Mouse (Mus musculus) ZHBTc4 (cell line): ENCODE measurements around the gene Slfn2.
"Not testable (repeated sequence)": the region's sequence is repeated elsewhere in the genome, so short reads cannot be mapped to it uniquely, and the experiment has no call there.

Experiments used
- DNase-seq: peaks from one replicate; pipeline ENCODE4 v3.0.0-alpha.2; 2011; ENCODE audit warnings: low read depth, low spot score

The Slfn2 gene

GRCm38 (mm10) chr11:83064946-83065345 lies at the start of gene Slfn2:
Slfn2 (plus strand) TSS chr11:83065112.
- no peak for DNase-seq

GRCm38 (mm10) chr11:83016093-83016492 lies 48.8 kb upstream of the Slfn2 start:
- DNase-seq: no peak

GRCm38 (mm10) chr11:83019561-83020519 lies 45.1 kb upstream of the Slfn2 start:
- peak; percentile 12 for DNase-seq

GRCm38 (mm10) chr11:83020621-83021020 lies 44.3 kb upstream of the Slfn2 start, which contains the start of gene Slfn8:
Slfn8 (minus strand) TSS chr11:83020810.
- DNase-seq: no peak

GRCm38 (mm10) chr11:83038686-83039085 lies 26.2 kb upstream of the Slfn2 start:
- not testable (repeated sequence) for DNase-seq

GRCm38 (mm10) chr11:83039156-83039555 lies 25.8 kb upstream of the Slfn2 start:
- DNase-seq: no peak

- no peak for DNase-seq
Observed at GRCm38 (mm10) chr11:83039796-83040195, 25.1 kb upstream of the Slfn2 start.

- DNase-seq: peak; percentile 63
Observed at GRCm38 (mm10) chr11:83040325-83040724, 24.6 kb upstream of the Slfn2 start.

- DNase-seq: no peak
Observed at GRCm38 (mm10) chr11:83041000-83041399, 23.9 kb upstream of the Slfn2 start.

GRCm38 (mm10) chr11:83043891-83044290 lies 21.0 kb upstream of the Slfn2 start:
- DNase-seq: no peak

GRCm38 (mm10) chr11:83045642-83046041 lies 19.3 kb upstream of the Slfn2 start:
- no peak for DNase-seq

GRCm38 (mm10) chr11:83057863-83058262 lies 7.0 kb upstream of the Slfn2 start:
- DNase-seq: peak; percentile 65

GRCm38 (mm10) chr11:83060412-83061020 lies 4.4 kb upstream of the Slfn2 start:
- no peak for DNase-seq

GRCm38 (mm10) chr11:83061806-83062205 lies 3.1 kb upstream of the Slfn2 start:
- no peak for DNase-seq

GRCm38 (mm10) chr11:83063126-83063525 lies 1.8 kb upstream of the Slfn2 start:
- DNase-seq: no peak

- DNase-seq: no peak
Observed at GRCm38 (mm10) chr11:83063941-83064349, 967 bp upstream of the Slfn2 start.

GRCm38 (mm10) chr11:83065441-83066344 lies 781 bp downstream of the Slfn2 start:
- DNase-seq: no peak

- DNase-seq: peak; percentile 11
Observed at GRCm38 (mm10) chr11:83066640-83067531, 2.0 kb downstream of the Slfn2 start.

GRCm38 (mm10) chr11:83067982-83068694 lies 3.2 kb downstream of the Slfn2 start:
- DNase-seq: peak; percentile 61
